Mouse (Mus musculus): Measurements from ENCODE around the gene Taf1a. TPM values are rescaled to one million over a fixed set of nuclear protein-coding genes. Genes with fewer than 3 reads are reported as not detected.

Taf1a gene
- polyA plus RNA-seq (2017; shearing (Covaris generic)) = 20.0 TPM

GRCm38 (mm10) chr1:183388426-183389406 is at the start of gene Taf1a:
TSS of gene Taf1a (plus strand) at chr1:183388981.

GRCm38 (mm10) chr1:183369427-183370014 is 19.3 kb upstream of the Taf1a start, which contains the start of gene Mia3:
TSS of gene Mia3 (minus strand) at chr1:183369553.

GRCm38 (mm10) chr1:183417873-183418272 is 29.1 kb downstream of the Taf1a start, which contains the start of gene Hhipl2:
TSS of gene Hhipl2 (plus strand) at chr1:183418215.

Other genes with a start within 250 kb of the Taf1a start
- 9.1 TPM for gene Disp1, start 167.5 kb upstream of the Taf1a start, polyA plus RNA-seq (2017; shearing (Covaris generic))
- gene Aida, start 92.4 kb upstream of the Taf1a start, polyA plus RNA-seq (2017; shearing (Covaris generic)) = 14.8 TPM
- 72.8 TPM for gene Brox, start 91.7 kb upstream of the Taf1a start, polyA plus RNA-seq (2017; shearing (Covaris generic))
- gene Mia3, start 19.4 kb upstream of the Taf1a start, polyA plus RNA-seq (2017; shearing (Covaris generic)) = 201 TPM
- not detected for gene Hhipl2, start 29.2 kb downstream of the Taf1a start, polyA plus RNA-seq (2017; shearing (Covaris generic))